Mouse (Mus musculus): ENCODE data around the gene Gxylt2.

Gene Gxylt2

GRCm38 (mm10) chr6:100851083-100851482 lies 146.5 kb downstream of the Gxylt2 start:
- DNase-seq = no peak
